Comparison of ENCODE assay signal across 8 mouse cellular contexts in the genomic region with DNA sequence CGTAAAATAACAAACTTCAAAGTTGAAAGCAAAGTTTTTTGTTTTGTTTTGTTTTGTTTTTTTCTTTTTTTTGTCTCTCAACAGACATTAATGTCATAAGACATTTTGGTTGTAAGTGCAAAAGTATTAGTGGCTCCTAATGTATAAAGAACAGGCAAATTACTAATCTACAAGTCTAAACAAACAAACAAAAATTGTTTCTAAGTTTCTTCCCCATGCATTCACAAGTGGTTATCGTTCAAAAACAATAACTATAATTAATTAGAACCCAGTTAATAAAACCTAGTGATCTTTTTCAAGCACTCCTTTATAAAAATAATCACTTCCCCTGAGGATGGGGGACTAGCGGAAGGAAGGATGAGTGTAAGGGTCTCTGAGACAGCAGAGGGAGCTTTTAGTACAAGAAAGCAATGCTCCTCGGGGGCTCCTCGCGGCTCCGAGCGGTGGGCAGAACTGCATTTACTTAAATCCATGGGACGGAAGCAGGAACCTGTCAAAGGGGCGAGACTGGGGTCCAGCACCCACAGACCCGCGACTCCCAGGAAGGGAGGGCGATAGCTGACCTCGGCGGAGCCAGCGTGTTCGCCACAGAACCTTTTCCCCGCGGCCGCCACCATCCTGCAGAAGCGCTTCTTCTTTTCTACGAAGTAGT. TPM values are rescaled to one million over a fixed set of nuclear protein-coding genes. Genes with fewer than 3 reads are reported as not detected.
DNase-seq lines count a peak whose midpoint lies in the region; ATAC-seq lines count a peak whose summit lies in the region.

No protein-coding gene starts in this region.

- ATAC-seq in cerebellum, adult (ENCODE audit: insufficient number of reproducible peaks, low FRiP score, low TSS enrichment), result peak; percentile 59
- peak; percentile 70 for ATAC-seq in lung, embryonic 16.5 days (ENCODE audit: low read depth)
- peak; percentile 83 for ATAC-seq in forebrain, embryonic 15.5 days (replicated peaks)
- ATAC-seq in liver, embryonic 16.5 days (ENCODE audit: low read depth), result peak; percentile 33

- H3K9ac ChIP-seq in lung, embryonic 16.5 days (ENCODE audit: low read length), result peak overlapping the region; percentile 80
- H3K9ac ChIP-seq in forebrain, embryonic 15.5 days (replicated peaks), result peak overlapping the region; percentile 74
- H3K9ac ChIP-seq in liver, embryonic 16.5 days (ENCODE audit: low read depth, low read length), result peak overlapping the region; percentile 93

- H3K36me3 ChIP-seq in lung, embryonic 16.5 days (ENCODE audit: control insufficient read depth, insufficient read depth, low read length), result peaks cover 17% of the 10 kb centered on the region
- peaks cover 24% of the 10 kb centered on the region for H3K36me3 ChIP-seq in forebrain, embryonic 15.5 days
- H3K36me3 ChIP-seq in liver, embryonic 16.5 days (ENCODE audit: control insufficient read depth, insufficient read depth), result peaks cover 8% of the 10 kb centered on the region; the same call in 1 of the 2 replicates

- H3K9me3 ChIP-seq in lung, embryonic 16.5 days (ENCODE audit: control insufficient read depth, low read length), result no peaks in the 10 kb centered on the region
- H3K9me3 ChIP-seq in forebrain, embryonic 15.5 days, result no peaks in the 10 kb centered on the region
- no peaks in the 10 kb centered on the region for H3K9me3 ChIP-seq in liver, embryonic 16.5 days (replicated peaks; ENCODE audit: control insufficient read depth, low read length)

- no peaks in the 10 kb centered on the region for H3K27me3 ChIP-seq in lung, embryonic 16.5 days (ENCODE audit: control insufficient read depth, insufficient read depth, low read depth, low read length)
- no peaks in the 10 kb centered on the region for H3K27me3 ChIP-seq in forebrain, embryonic 15.5 days
- H3K27me3 ChIP-seq in liver, embryonic 16.5 days (ENCODE audit: control insufficient read depth, insufficient read depth, low read depth, low read length), result no peaks in the 10 kb centered on the region

- no peak for DNase-seq in cerebellum, postnatal 36 days
- no peak for DNase-seq in lung, adult 18-20 months
- no peak for DNase-seq in retina, embryonic 14.5 days (ENCODE audit: low spot score)
- DNase-seq in right cerebral cortex, postnatal 14 days, result no peak

- peak overlapping the region; percentile 47 for H3K4me2 ChIP-seq in lung, embryonic 16.5 days (ENCODE audit: low read depth, low read length)
- H3K4me2 ChIP-seq in forebrain, embryonic 15.5 days (replicated peaks), result peak overlapping the region; percentile 42
- H3K4me2 ChIP-seq in liver, embryonic 16.5 days (ENCODE audit: low read depth, low read length), result peak overlapping the region; percentile 75

- H3K4me1 ChIP-seq in lung, embryonic 16.5 days (replicated peaks; ENCODE audit: control insufficient read depth, insufficient read depth, low read length), result peaks cover 5% of the 10 kb centered on the region; the same call in 1 of the 2 replicates
- peaks cover 17% of the 10 kb centered on the region for H3K4me1 ChIP-seq in forebrain, embryonic 15.5 days
- H3K4me1 ChIP-seq in liver, embryonic 16.5 days (ENCODE audit: control insufficient read depth, low read depth, low read length), result peaks cover 13% of the 10 kb centered on the region

- 3% methylated on average over 22 of the region's 22 CpGs for WGBS in lung, embryonic 16.5 days
- 2% methylated on average over 22 of the region's 22 CpGs for WGBS in forebrain, embryonic 15.5 days
- 2% methylated on average over 22 of the region's 22 CpGs for WGBS in liver, embryonic 16.5 days (ENCODE audit: insufficient replicate concordance)

- peak overlapping the region; percentile 92 for H3K4me3 ChIP-seq in lung, embryonic 16.5 days (ENCODE audit: low read length)
- H3K4me3 ChIP-seq in forebrain, embryonic 15.5 days, result peak overlapping the region; percentile 76
- peak overlapping the region; percentile 95 for H3K4me3 ChIP-seq in liver, embryonic 16.5 days (ENCODE audit: low read depth, low read length)

- peak overlapping the region; percentile 70 for H3K27ac ChIP-seq in lung, embryonic 16.5 days (ENCODE audit: low read length)
- H3K27ac ChIP-seq in forebrain, embryonic 15.5 days (replicated peaks), result peak overlapping the region; percentile 89
- H3K27ac ChIP-seq in liver, embryonic 16.5 days (ENCODE audit: low read length), result peak overlapping the region; percentile 58

RNA-seq across cellular contexts. Expression of gene Sass6, which starts 0.6 kb away (rescaled TPM):
- 22.3 and 29.2 TPM in 2 replicates for polyA plus RNA-seq in lung, embryonic 16.5 days (2015; fragmentation: Nextera tagmentation; extraction: Ambion mirVana)
- 20.1 and 21.0 TPM in 2 replicates for polyA plus RNA-seq in forebrain, embryonic 15.5 days (2015; fragmentation: Nextera tagmentation; extraction: Ambion mirVana)
- 17.3 and 17.8 TPM in 2 replicates for polyA plus RNA-seq in liver, embryonic 16.5 days (2015; fragmentation: Nextera tagmentation; extraction: Ambion mirVana)

RNA-seq across cellular contexts. Expression of gene Trmt13, which starts 20.2 kb away (rescaled TPM):
- 24.6 and 28.1 TPM in 2 replicates for polyA plus RNA-seq in lung, embryonic 16.5 days (2015; fragmentation: Nextera tagmentation; extraction: Ambion mirVana)
- polyA plus RNA-seq in forebrain, embryonic 15.5 days (2015; fragmentation: Nextera tagmentation; extraction: Ambion mirVana), result 25.3 and 28.8 TPM in 2 replicates
- 7.0 and 7.3 TPM in 2 replicates for polyA plus RNA-seq in liver, embryonic 16.5 days (2015; fragmentation: Nextera tagmentation; extraction: Ambion mirVana)

RNA-seq across cellular contexts. Expression of gene Lrrc39, which starts 31.4 kb away (rescaled TPM):
- 0.67 and 0.93 TPM in 2 replicates for polyA plus RNA-seq in lung, embryonic 16.5 days (2015; fragmentation: Nextera tagmentation; extraction: Ambion mirVana)
- polyA plus RNA-seq in forebrain, embryonic 15.5 days (2015; fragmentation: Nextera tagmentation; extraction: Ambion mirVana), result 0.42 and 0.54 TPM in 2 replicates
- 2.2 and 2.7 TPM in 2 replicates for polyA plus RNA-seq in liver, embryonic 16.5 days (2015; fragmentation: Nextera tagmentation; extraction: Ambion mirVana)

Comparison
In these comparisons a context has a peak if more than half of its experiments do, and no peak if none do; other contexts are left out.
1. ATAC-seq: peak in every context shown above with its lines; median percentile 83 in forebrain, embryonic 15.5 days; 70 in lung, embryonic 16.5 days; 59 in cerebellum, adult; 33 in liver, embryonic 16.5 days.